Mouse (Mus musculus) megakaryocyte, embryonic 14.5 days (primary cell): ENCODE data around the gene Trpc4ap.

ENCODE experiments used
- FLI1 ChIP-seq: IDR thresholded peaks from 2 replicates; pipeline ENCODE4 v1.6.1; 2012; ENCODE audit warnings: low read length, inconsistent platforms, mixed read lengths
- GATA1 ChIP-seq: IDR thresholded peaks from 3 replicates; pipeline ENCODE4 v1.6.1; 2012; ENCODE audit warnings: mixed read lengths, low read length, inconsistent platforms, borderline replicate concordance

DNA sequence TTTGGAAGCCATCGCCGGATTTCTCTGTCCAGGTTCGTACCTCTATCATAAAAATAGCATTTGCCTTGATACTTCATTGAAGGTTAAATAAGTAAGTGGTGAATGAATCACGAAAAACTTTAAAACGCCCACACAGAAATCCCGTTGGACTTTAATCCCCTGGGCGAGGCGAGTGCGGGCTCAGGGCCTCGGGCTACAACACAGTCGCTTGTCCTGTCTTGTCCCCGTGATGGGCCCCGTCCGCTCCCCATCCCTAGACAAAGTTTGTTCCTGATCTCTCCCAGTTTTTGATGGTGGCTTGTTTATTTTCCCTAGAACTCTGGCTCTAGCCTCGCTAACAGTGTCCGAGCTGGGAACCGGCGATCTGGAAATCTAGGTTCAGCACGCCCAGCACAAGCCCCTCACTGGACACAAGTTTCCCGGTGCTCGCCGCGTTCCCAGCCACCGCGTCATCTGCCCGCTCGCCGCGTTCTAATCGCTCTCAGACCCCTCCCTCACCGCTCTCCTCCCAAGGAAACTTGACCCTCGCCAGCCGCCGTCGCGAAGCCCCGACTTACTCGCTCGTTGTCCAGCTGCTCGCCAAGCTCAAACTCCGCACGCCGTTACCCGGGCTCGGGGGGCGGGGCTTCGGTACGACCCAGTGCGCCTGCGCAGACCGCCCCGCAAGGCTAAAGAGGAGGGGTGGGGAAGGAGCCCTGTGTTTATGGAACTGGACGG, 99.9 kb downstream of the Trpc4ap start, which contains the start of gene Gss:
- TF ChIP-seq GATA1 (no peak), FLI1 (no peak)
